Mouse (Mus musculus) thymus, postnatal 14 days (tissue): ENCODE results near the gene Dynlt1b.
"Not testable (repeated sequence)": the region's sequence is repeated elsewhere in the genome, so short reads cannot be mapped to it uniquely, and the experiment has no call there.

Source experiments
- DNase-seq: peaks from one replicate; pipeline ENCODE4 v3.0.0; 2021

The Dynlt1b gene

GRCm38 (mm10) chr17:6467638-6468461 is 37.9 kb downstream of the Dynlt1b start:
- not testable (repeated sequence) for DNase-seq

- DNase-seq = not testable (repeated sequence)
These were observed 40.1 kb downstream of the Dynlt1b start for GRCm38 (mm10) chr17:6470031-6470430.

- not testable (repeated sequence) for DNase-seq
These were observed 40.8 kb downstream of the Dynlt1b start for GRCm38 (mm10) chr17:6470671-6471070.

- DNase-seq = not testable (repeated sequence)
These were observed 45.4 kb downstream of the Dynlt1b start for GRCm38 (mm10) chr17:6475270-6475669.

- DNase-seq = not testable (repeated sequence)
These were observed 46.0 kb downstream of the Dynlt1b start for GRCm38 (mm10) chr17:6475913-6476312.

GRCm38 (mm10) chr17:6476495-6476947 is 46.6 kb downstream of the Dynlt1b start:
- peak; percentile 42 for DNase-seq

- not testable (repeated sequence) for DNase-seq
These were observed 47.1 kb downstream of the Dynlt1b start for GRCm38 (mm10) chr17:6477026-6477425.

GRCm38 (mm10) chr17:6480855-6481589 is 51.1 kb downstream of the Dynlt1b start:
- not testable (repeated sequence) for DNase-seq

GRCm38 (mm10) chr17:6481590-6481963 is 51.7 kb downstream of the Dynlt1b start:
- not testable (repeated sequence) for DNase-seq

- DNase-seq = not testable (repeated sequence)
These were observed 52.3 kb downstream of the Dynlt1b start for GRCm38 (mm10) chr17:6482248-6482647.
